Mouse (Mus musculus) ES-E14 (cell line): ENCODE measurements around the gene Dcbld1. TPM values are rescaled to one million over a fixed set of nuclear protein-coding genes. Genes with fewer than 3 reads are reported as not detected.

ENCODE experiments used
- DNase-seq: peaks from one replicate; pipeline ENCODE4 v3.0.0-alpha.2; 2013; ENCODE audit warnings: low read depth, low spot score
- H3K27ac ChIP-seq: 2 replicates; pipeline ENCODE4 v1.5.1; 2012; ENCODE audit warnings: low read depth, mild to moderate bottlenecking, low read length, moderate library complexity, mixed read lengths; ENCODE audit not compliant: poor library complexity, insufficient read depth, severe bottlenecking
- H3K36me3 ChIP-seq: 2 replicates; pipeline ENCODE4 v1.6.1; 2012; ENCODE audit warnings: mild to moderate bottlenecking, low read length, moderate library complexity, mixed read lengths; ENCODE audit not compliant: control insufficient read depth, poor library complexity, insufficient read depth, severe bottlenecking
- H3K4me1 ChIP-seq, 2 experiments: fragments of 150-350 bp in 1 of 2; sonication (generic) in 1 of 2; 2 replicates each; pipeline ENCODE4 v1.6.1; 2012; ENCODE audit warnings: low read length in 2 of 2, mild to moderate bottlenecking in 1 of 2, mixed read lengths in 1 of 2; ENCODE audit not compliant: control insufficient read depth in 2 of 2, insufficient read depth in 2 of 2, poor library complexity in 1 of 2
- H3K4me3 ChIP-seq, 2 experiments: fragments of 150-350 bp in 1 of 2; sonication (generic) in 1 of 2; 2 replicates each; pipeline ENCODE4 v1.5.1; 2012; ENCODE audit warnings: low read length in 2 of 2, low read depth in 1 of 2, mild to moderate bottlenecking in 1 of 2, mixed read lengths in 1 of 2; ENCODE audit not compliant: insufficient read depth in 1 of 2, poor library complexity in 1 of 2, severe bottlenecking in 1 of 2
- H3K9ac ChIP-seq: 2 replicates; pipeline ENCODE4 v1.6.1; 2012; ENCODE audit warnings: low read depth, mild to moderate bottlenecking, low read length, mixed read lengths; ENCODE audit not compliant: poor library complexity, insufficient read depth, severe bottlenecking
- H3K9me3 ChIP-seq: fragments of 150-350 bp; sonication (generic); 2 replicates; pipeline ENCODE4 v1.6.1; 2012; ENCODE audit warnings: low read depth, mild to moderate bottlenecking, low read length; ENCODE audit not compliant: control insufficient read depth, insufficient read depth
- CHD2 ChIP-seq: IDR thresholded peaks from 2 replicates; pipeline ENCODE4 v1.6.1; 2014; ENCODE audit warnings: mild to moderate bottlenecking, low read depth, low read length, inconsistent platforms
- HCFC1 ChIP-seq: IDR thresholded peaks from 2 replicates; pipeline ENCODE4 v1.6.1; 2012; ENCODE audit warnings: low read length, inconsistent platforms, borderline replicate concordance; ENCODE audit not compliant: insufficient read depth
- MAFK ChIP-seq: IDR thresholded peaks from 2 replicates; pipeline ENCODE4 v1.6.1; 2014; ENCODE audit warnings: mild to moderate bottlenecking, low read depth, low read length, inconsistent platforms; ENCODE audit not compliant: insufficient read depth
- ZC3H11A ChIP-seq: IDR thresholded peaks from 2 replicates; pipeline ENCODE4 v1.6.1; 2012; ENCODE audit warnings: low read depth, mild to moderate bottlenecking, inconsistent platforms, low read length, borderline replicate concordance
- ZNF384 ChIP-seq: IDR thresholded peaks from 2 replicates; pipeline ENCODE4 v1.6.1; 2012; ENCODE audit warnings: low read depth, low read length, inconsistent platforms
- in situ Hi-C, 2 experiments: fragments of 600-800 bp; cut with MboI; formaldehyde crosslinking; loops; one replicate each; pipeline ENCODE4 v1.15.1; 2025; ENCODE audit warnings: low sequenced_read_pairs in 2 of 2, inconsistent platforms in 1 of 2; ENCODE audit not compliant: unreplicated experiment in 2 of 2
- total RNA-seq: library from RNA; depleted of rRNA; stranded (reverse); fragments of 300-350 nt; gene quantifications from 2 replicates; pipeline ENCODE4 v1.2.3, GENCODE M21; 2012

Gene Dcbld1
- total RNA-seq, 1 experiment = 33.2 TPM

GRCm38 (mm10) chr10:52215267-52215818 is 18.1 kb upstream of the Dcbld1 start:
- Histone ChIP-seq H3K9ac (no peak overlapping the region), H3K27ac (no peak overlapping the region), H3K36me3 (no peaks in the 10 kb centered on the region), H3K4me1 (no peaks in the 10 kb centered on the region; a peak in 1 of 4 replicates), H3K9me3 (no peaks in the 10 kb centered on the region), H3K4me3 (no peak overlapping the region)
- in situ Hi-C loops = loop anchor here in 1 of 2 experiments (10.0 kb wide), 2 partner anchors 139 to 169 kb away; partner anchors contain the start of genes Gm26741, Gopc and Nepn
- DNase-seq = no peak
- TF ChIP-seq ZNF384 (no peak), ZC3H11A (no peak)

- Histone ChIP-seq H3K9ac (no peak overlapping the region), H3K9me3 (no peaks in the 10 kb centered on the region), H3K4me3 (no peak overlapping the region), H3K27ac (no peak overlapping the region), H3K4me1 (no peaks in the 10 kb centered on the region; a peak in 1 of 4 replicates), H3K36me3 (no peaks in the 10 kb centered on the region)
- no peak for DNase-seq
- TF ChIP-seq ZNF384 = no peak
- peak; percentile 89 for TF ChIP-seq ZC3H11A
- in situ Hi-C loops = loop anchor here in 1 of 2 experiments (10.0 kb wide), 2 partner anchors 138 to 168 kb away; partner anchors contain the start of genes Gm26741, Gopc and Nepn
Observed at GRCm38 (mm10) chr10:52216797-52217563, 16.4 kb upstream of the Dcbld1 start.

GRCm38 (mm10) chr10:52217564-52217934 is 15.9 kb upstream of the Dcbld1 start:
- in situ Hi-C loops = loop anchor here in 1 of 2 experiments (10.0 kb wide), 2 partner anchors 137 to 167 kb away; partner anchors contain the start of genes Gm26741, Gopc and Nepn
- Histone ChIP-seq H3K9ac (no peak overlapping the region), H3K4me1 (no peaks in the 10 kb centered on the region; a peak in 1 of 4 replicates), H3K27ac (no peak overlapping the region), H3K4me3 (no peak overlapping the region), H3K36me3 (no peaks in the 10 kb centered on the region), H3K9me3 (no peaks in the 10 kb centered on the region)
- TF ChIP-seq HCFC1 (no peak), ZNF384 (no peak), ZC3H11A (no peak), CHD2 (no peak), MAFK (no peak)
- no peak for DNase-seq

- DNase-seq = no peak
- H3K9me3 ChIP-seq = no peaks in the 10 kb centered on the region
- no peaks in the 10 kb centered on the region for H3K36me3 ChIP-seq
- no peak overlapping the region for H3K4me3 ChIP-seq
- no peak for TF ChIP-seq MAFK
- no peak for TF ChIP-seq HCFC1
- TF ChIP-seq CHD2 = no peak
- no peak for TF ChIP-seq ZC3H11A
- TF ChIP-seq ZNF384 = no peak
- in situ Hi-C loops = loop anchor here in 1 of 2 experiments (10.0 kb wide), 2 partner anchors 135 to 165 kb away; partner anchors contain the start of genes Gm26741, Gopc and Nepn
- H3K4me1 ChIP-seq = no peaks in the 10 kb centered on the region; a peak in 1 of 4 replicates
- no peak overlapping the region for H3K27ac ChIP-seq
- no peak overlapping the region for H3K9ac ChIP-seq
Observed at GRCm38 (mm10) chr10:52219600-52219999, 13.8 kb upstream of the Dcbld1 start.
